Mouse (Mus musculus) ES-E14 (cell line): ENCODE results near the gene Gm49396. TPM values are rescaled to one million over a fixed set of nuclear protein-coding genes. Genes with fewer than 3 reads are reported as not detected.

Experiments
- DNase-seq: peaks from one replicate; pipeline ENCODE4 v3.0.0-alpha.2; 2013; ENCODE audit warnings: low read depth, low spot score
- H3K27ac ChIP-seq: 2 replicates; pipeline ENCODE4 v1.5.1; 2012; ENCODE audit warnings: low read depth, mild to moderate bottlenecking, low read length, moderate library complexity, mixed read lengths; ENCODE audit not compliant: poor library complexity, insufficient read depth, severe bottlenecking
- H3K36me3 ChIP-seq: 2 replicates; pipeline ENCODE4 v1.6.1; 2012; ENCODE audit warnings: mild to moderate bottlenecking, low read length, moderate library complexity, mixed read lengths; ENCODE audit not compliant: control insufficient read depth, poor library complexity, insufficient read depth, severe bottlenecking
- H3K4me1 ChIP-seq, 2 experiments: fragments of 150-350 bp in 1 of 2; sonication (generic) in 1 of 2; 2 replicates each; pipeline ENCODE4 v1.6.1; 2012; ENCODE audit warnings: low read length in 2 of 2, mild to moderate bottlenecking in 1 of 2, mixed read lengths in 1 of 2; ENCODE audit not compliant: control insufficient read depth in 2 of 2, insufficient read depth in 2 of 2, poor library complexity in 1 of 2
- H3K4me3 ChIP-seq, 2 experiments: fragments of 150-350 bp in 1 of 2; sonication (generic) in 1 of 2; 2 replicates each; pipeline ENCODE4 v1.5.1; 2012; ENCODE audit warnings: low read length in 2 of 2, low read depth in 1 of 2, mild to moderate bottlenecking in 1 of 2, mixed read lengths in 1 of 2; ENCODE audit not compliant: insufficient read depth in 1 of 2, poor library complexity in 1 of 2, severe bottlenecking in 1 of 2
- H3K9ac ChIP-seq: 2 replicates; pipeline ENCODE4 v1.6.1; 2012; ENCODE audit warnings: low read depth, mild to moderate bottlenecking, low read length, mixed read lengths; ENCODE audit not compliant: poor library complexity, insufficient read depth, severe bottlenecking
- H3K9me3 ChIP-seq: fragments of 150-350 bp; sonication (generic); 2 replicates; pipeline ENCODE4 v1.6.1; 2012; ENCODE audit warnings: low read depth, mild to moderate bottlenecking, low read length; ENCODE audit not compliant: control insufficient read depth, insufficient read depth
- CHD2 ChIP-seq: IDR thresholded peaks from 2 replicates; pipeline ENCODE4 v1.6.1; 2014; ENCODE audit warnings: mild to moderate bottlenecking, low read depth, low read length, inconsistent platforms
- HCFC1 ChIP-seq: IDR thresholded peaks from 2 replicates; pipeline ENCODE4 v1.6.1; 2012; ENCODE audit warnings: low read length, inconsistent platforms, borderline replicate concordance; ENCODE audit not compliant: insufficient read depth
- MAFK ChIP-seq: IDR thresholded peaks from 2 replicates; pipeline ENCODE4 v1.6.1; 2014; ENCODE audit warnings: mild to moderate bottlenecking, low read depth, low read length, inconsistent platforms; ENCODE audit not compliant: insufficient read depth
- ZC3H11A ChIP-seq: IDR thresholded peaks from 2 replicates; pipeline ENCODE4 v1.6.1; 2012; ENCODE audit warnings: low read depth, mild to moderate bottlenecking, inconsistent platforms, low read length, borderline replicate concordance
- ZNF384 ChIP-seq: IDR thresholded peaks from 2 replicates; pipeline ENCODE4 v1.6.1; 2012; ENCODE audit warnings: low read depth, low read length, inconsistent platforms
- in situ Hi-C, 2 experiments: fragments of 600-800 bp; cut with MboI; formaldehyde crosslinking; loops; one replicate each; pipeline ENCODE4 v1.15.1; 2025; ENCODE audit warnings: low sequenced_read_pairs in 2 of 2, inconsistent platforms in 1 of 2; ENCODE audit not compliant: unreplicated experiment in 2 of 2
- total RNA-seq: library from RNA; depleted of rRNA; stranded (reverse); fragments of 300-350 nt; gene quantifications from 2 replicates; pipeline ENCODE4 v1.2.3, GENCODE M21; 2012

The Gm49396 gene
- total RNA-seq, 1 experiment = 4.1 TPM

GRCm38 (mm10) chr7:30564970-30565571 is 1.9 kb downstream of the Gm49396 start, which contains the start of gene Igflr1:
Gene Igflr1, plus strand, starts transcription at chr7:30565427.
- no peak within 1 kb of the TSS for H3K4me3 ChIP-seq
- no peaks in the 10 kb centered on the region for H3K9me3 ChIP-seq
- DNase-seq = no peak
- H3K4me1 ChIP-seq = peaks cover 1 to 19% of the 10 kb centered on the region in 2 experiments; a peak in 2 of 4 replicates
- peak within 1 kb of the TSS; percentile 20; the same call in 1 of the 2 replicates for H3K9ac ChIP-seq
- TF ChIP-seq MAFK = no peak
- TF ChIP-seq CHD2 = no peak
- peaks cover 22% of the 10 kb centered on the region for H3K36me3 ChIP-seq
- in situ Hi-C loops = no loop called here
- H3K27ac ChIP-seq = no peak within 1 kb of the TSS

GRCm38 (mm10) chr7:30566033-30566432 is 2.9 kb downstream of the Gm49396 start:
- in situ Hi-C loops = no loop called here
- Histone ChIP-seq H3K4me3 (no peak overlapping the region), H3K9me3 (no peaks in the 10 kb centered on the region), H3K4me1 (peaks cover 0 to 16% of the 10 kb centered on the region in 2 experiments; a peak in 1 of 4 replicates), H3K27ac (no peak overlapping the region), H3K9ac (no peak overlapping the region), H3K36me3 (peaks cover 30% of the 10 kb centered on the region)
- no peak for DNase-seq
- TF ChIP-seq MAFK = no peak
- no peak for TF ChIP-seq ZNF384
- no peak for TF ChIP-seq HCFC1

- Histone ChIP-seq H3K4me3 (no peak overlapping the region), H3K9ac (no peak overlapping the region), H3K4me1 (peaks cover 0 to 16% of the 10 kb centered on the region in 2 experiments; a peak in 1 of 4 replicates), H3K9me3 (no peaks in the 10 kb centered on the region), H3K36me3 (peaks cover 40% of the 10 kb centered on the region), H3K27ac (no peak overlapping the region)
- TF ChIP-seq HCFC1 (no peak), MAFK (no peak), CHD2 (no peak), ZC3H11A (no peak), ZNF384 (no peak)
- DNase-seq = no peak
- in situ Hi-C loops = no loop called here
These were observed 4.4 kb downstream of the Gm49396 start for GRCm38 (mm10) chr7:30567555-30567954.

GRCm38 (mm10) chr7:30572389-30572788 is 9.2 kb downstream of the Gm49396 start:
- H3K9me3 ChIP-seq = no peaks in the 10 kb centered on the region
- TF ChIP-seq CHD2 (no peak), MAFK (no peak), ZC3H11A (no peak), HCFC1 (no peak)
- no peak overlapping the region for H3K9ac ChIP-seq
- H3K36me3 ChIP-seq = peaks cover 86% of the 10 kb centered on the region
- no peak overlapping the region for H3K4me3 ChIP-seq
- in situ Hi-C loops = no loop called here
- peaks cover 0 to 3% of the 10 kb centered on the region in 2 experiments; a peak in 1 of 4 replicates for H3K4me1 ChIP-seq
- DNase-seq = no peak
- H3K27ac ChIP-seq = no peak overlapping the region

GRCm38 (mm10) chr7:30572969-30573368 is 9.8 kb downstream of the Gm49396 start:
- no peaks in the 10 kb centered on the region for H3K9me3 ChIP-seq
- no peaks in the 10 kb centered on the region for H3K4me1 ChIP-seq
- peaks cover 92% of the 10 kb centered on the region for H3K36me3 ChIP-seq
- no peak for TF ChIP-seq CHD2
- TF ChIP-seq ZC3H11A = no peak
- no peak for TF ChIP-seq HCFC1
- no peak overlapping the region for H3K27ac ChIP-seq
- no peak overlapping the region for H3K9ac ChIP-seq
- in situ Hi-C loops = no loop called here
- no peak overlapping the region for H3K4me3 ChIP-seq
- no peak for DNase-seq
